Mouse (Mus musculus): ENCODE results near the gene Eif4a1.
A peak's percentile ranks its signal among the peaks of the same experiment; 100 is the strongest.

Gene Eif4a1

GRCm38 (mm10) chr11:69699595-69699994, 27.4 kb upstream of the Eif4a1 start:
- DNase-seq (ENCODE audit: low read depth, low spot score) = no peak

DNA sequence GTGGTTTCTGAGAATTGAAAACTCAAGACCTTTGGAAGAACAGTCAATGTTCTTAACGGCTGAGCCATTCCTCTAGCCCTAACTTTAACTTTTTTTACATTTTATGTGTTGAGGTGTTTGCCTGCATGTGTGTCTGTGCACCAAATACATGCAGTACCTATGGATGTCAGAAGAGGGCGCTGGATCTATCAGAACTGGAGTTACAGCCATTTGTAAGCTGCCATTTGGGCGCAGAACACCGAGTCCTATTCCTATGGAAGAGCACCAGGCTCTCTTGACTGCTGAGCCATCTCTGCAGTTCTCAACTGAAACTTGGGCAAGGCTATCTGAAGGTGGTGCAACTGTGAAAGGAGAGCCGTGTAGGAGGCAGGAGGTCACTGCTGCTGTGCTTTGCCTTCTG, 26.4 kb upstream of the Eif4a1 start:
- no peak for DNase-seq (ENCODE audit: low read depth, low spot score)

DNA sequence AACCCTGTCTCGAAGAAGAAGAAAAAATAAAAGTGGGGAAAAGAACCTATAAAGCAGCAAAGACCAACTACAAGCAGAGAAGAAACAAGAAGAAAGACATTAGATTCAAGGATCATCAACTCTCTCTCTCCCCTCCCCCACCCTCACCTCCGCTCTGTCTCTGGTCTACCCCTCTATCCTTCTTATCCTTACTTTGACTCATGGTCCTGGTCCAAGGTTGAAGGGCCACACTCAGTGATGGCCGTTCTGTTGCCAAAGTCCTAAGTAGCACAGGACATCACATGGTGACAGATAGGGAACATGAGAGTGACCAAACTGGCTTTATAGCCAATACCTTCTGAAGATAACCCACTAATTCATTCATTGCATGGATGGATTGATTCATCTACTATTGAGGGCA, 25.2 kb upstream of the Eif4a1 start:
- DNase-seq (ENCODE audit: low read depth, low spot score) = no peak

GRCm38 (mm10) chr11:69695361-69696181, 23.3 kb upstream of the Eif4a1 start, which contains the start of the genes Tnfsf12 and Tnfsfm13:
Tnfsf12 (minus strand) TSS chr11:69695849.
Tnfsfm13 (minus strand) TSS chr11:69696098.
- no peak for DNase-seq (ENCODE audit: low read depth, low spot score)

DNA sequence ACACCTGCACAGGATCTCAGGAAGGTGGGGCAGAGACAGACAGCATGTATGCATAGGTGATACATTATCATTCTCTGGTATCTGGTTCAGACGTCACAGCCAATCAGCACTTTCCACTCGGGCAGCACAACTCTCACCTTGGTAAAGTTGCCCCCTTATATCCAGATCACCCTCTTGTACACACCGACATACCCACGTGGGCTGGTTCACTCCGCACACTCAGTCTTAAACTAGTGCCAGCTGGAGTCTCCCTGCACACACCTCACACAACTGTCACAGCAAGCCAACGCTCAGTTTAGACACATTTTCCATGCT, 22.8 kb upstream of the Eif4a1 start:
- DNase-seq (ENCODE audit: low read depth, low spot score) = no peak

DNA sequence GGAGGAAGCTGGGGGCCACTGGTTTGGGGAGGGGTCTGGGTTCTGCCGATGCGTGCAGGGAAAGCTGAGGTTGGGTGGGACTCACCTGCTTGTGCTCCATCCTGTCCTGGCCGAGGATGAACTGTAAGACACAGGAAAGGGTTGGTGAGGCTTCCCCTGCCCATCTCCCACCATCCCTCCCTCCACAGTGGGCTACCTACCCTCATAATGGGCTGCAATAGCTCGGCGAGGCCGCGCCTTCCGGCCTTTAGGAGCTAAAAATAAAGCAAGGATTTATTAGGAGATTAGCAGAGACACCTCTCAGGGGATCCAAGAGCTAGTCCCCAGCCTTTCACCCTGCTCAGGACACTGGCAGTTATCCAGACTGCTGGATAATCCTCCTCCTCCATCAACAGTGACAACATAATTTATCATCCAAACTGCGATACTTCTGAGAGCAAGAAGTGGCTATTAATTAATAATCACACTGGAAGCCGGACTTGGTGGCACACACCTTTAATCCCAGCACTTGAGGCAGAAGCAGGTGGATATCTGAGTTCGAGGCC, 21.3 kb upstream of the Eif4a1 start:
- DNase-seq (ENCODE audit: low read depth, low spot score) = peak; percentile 86

DNA sequence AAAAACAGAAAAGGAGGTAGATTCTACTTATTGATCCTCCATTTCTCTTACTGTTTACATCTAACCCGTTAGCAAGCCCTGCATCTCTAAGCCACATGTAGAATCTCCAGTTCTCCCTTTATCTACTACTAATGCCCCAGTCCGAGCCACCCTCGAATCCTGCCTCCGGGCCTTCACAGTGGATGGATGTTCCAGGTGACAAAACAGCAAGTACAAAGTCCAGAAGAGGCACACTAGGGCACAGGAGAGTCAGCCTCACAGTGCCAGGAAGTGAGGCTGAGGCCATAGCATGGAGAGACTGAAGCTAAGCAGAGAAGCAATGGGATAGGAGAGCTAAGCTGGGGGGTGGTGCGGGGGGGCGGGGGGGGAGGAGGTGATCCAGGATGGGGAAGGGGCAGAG, 20.6 kb upstream of the Eif4a1 start:
- DNase-seq (ENCODE audit: low read depth, low spot score) = no peak

DNA sequence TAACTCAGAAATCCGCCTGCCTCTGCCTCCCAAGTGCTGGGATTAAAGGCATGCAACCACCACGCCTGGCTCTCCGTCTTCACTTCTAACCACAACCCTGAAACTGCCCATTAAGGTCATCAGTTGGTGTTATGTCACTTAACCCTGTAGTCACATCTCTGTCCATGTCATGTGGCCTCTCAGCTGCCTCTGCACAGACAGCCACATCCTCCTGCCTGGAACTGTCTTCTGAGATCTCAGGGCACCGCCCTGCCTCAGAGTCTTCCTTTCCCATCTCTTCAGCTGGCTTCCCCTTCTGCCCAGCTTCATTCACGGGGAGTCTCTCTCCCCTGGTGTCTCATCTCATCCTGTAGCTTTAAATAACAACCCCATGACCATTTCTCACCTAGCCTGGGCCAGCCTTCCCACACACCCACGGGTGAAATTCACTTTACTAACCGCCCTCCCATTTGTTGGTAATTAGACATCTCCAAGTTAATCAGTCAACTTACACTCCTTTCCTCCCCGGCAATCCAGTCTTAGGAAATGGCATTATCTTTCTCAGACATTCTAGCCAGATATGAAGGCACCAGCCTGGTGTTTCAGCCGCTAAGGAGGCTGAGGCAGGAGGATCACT, 20.1 kb upstream of the Eif4a1 start:
- no peak for DNase-seq (ENCODE audit: low read depth, low spot score)

- no peak for DNase-seq (ENCODE audit: low read depth, low spot score)
These were observed 17.7 kb upstream of the Eif4a1 start for GRCm38 (mm10) chr11:69689891-69690290.

GRCm38 (mm10) chr11:69687061-69687460, 14.8 kb upstream of the Eif4a1 start:
- DNase-seq (ENCODE audit: low read depth, low spot score) = no peak

DNA sequence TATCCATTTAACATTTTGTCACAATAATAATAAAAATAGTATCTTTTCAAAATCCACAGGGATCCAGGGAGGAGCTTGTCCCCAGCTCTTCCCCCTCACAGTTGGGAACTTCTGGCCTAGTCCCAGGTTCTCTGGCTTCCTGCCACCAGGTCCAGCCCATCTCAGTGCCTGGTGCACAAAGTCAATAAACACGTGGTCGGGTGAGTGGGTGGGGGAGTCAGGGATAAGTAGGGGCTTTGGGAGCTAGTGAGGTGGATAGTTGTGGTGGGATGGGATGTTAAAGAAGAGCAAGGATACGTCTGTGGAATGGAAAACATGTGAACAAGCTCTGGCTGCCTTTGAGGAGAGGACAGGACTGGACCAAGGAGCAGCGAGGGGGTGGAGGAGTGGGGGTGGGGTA, 14.2 kb upstream of the Eif4a1 start:
- no peak for DNase-seq (ENCODE audit: low read depth, low spot score)

- DNase-seq (ENCODE audit: low read depth, low spot score) = no peak
These were observed 13.4 kb upstream of the Eif4a1 start, which contains the start of gene Tnfsf13 for GRCm38 (mm10) chr11:69685526-69686148. Tnfsf13 (minus strand) TSS chr11:69685784.

- DNase-seq (ENCODE audit: low read depth, low spot score) = no peak
These were observed 12.7 kb upstream of the Eif4a1 start for GRCm38 (mm10) chr11:69684936-69685335.

DNA sequence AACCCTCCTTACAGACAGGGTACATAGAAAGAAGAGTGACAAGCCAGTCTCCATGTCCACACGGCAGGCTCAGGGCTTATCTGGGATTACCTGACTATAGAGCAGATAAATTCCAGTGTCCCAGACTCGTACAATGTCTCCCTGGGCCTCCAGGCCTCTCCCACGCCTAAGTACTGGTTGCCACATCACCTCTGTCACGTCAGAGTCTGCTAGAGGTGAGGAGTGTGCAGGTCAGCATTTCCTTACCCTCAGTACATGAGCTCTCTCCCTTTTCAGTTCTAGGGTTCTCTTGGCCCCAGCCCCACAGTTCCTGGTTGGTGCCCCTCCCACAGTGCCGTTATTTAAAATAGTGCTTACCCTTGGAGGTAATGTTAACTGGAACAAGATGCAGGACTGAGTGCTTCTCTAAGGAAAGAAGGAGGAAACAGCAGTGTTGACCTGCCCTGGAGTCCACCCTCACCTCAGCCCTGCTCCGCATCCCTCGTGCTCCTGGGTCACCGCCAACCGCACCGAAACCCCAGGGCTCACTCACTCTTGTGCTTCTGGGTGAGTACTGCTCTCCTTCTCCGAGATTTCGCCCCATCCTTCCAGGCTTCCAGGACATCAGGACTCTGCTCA, 12.0 kb upstream of the Eif4a1 start:
- no peak for DNase-seq (ENCODE audit: low read depth, low spot score)

DNA sequence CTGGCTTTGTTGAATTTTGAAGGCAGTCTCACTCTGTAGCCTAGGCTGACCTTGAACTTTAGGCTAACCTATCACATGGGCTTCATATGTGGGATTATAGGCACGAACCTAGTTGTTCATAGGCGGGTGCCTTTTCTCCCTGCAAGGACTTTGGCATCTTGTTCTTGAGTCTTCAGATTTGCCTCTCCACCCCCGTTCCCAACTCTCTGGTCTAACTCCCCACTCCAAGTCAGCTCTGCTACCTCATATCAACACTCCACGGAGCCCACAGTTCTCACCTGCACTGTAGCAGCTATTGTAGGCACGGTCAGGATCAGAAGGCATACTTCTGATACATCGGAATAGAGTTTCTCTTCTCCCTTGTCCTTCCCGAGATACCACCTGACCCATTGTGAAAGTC, 11.4 kb upstream of the Eif4a1 start:
- DNase-seq (ENCODE audit: low read depth, low spot score) = no peak

DNA sequence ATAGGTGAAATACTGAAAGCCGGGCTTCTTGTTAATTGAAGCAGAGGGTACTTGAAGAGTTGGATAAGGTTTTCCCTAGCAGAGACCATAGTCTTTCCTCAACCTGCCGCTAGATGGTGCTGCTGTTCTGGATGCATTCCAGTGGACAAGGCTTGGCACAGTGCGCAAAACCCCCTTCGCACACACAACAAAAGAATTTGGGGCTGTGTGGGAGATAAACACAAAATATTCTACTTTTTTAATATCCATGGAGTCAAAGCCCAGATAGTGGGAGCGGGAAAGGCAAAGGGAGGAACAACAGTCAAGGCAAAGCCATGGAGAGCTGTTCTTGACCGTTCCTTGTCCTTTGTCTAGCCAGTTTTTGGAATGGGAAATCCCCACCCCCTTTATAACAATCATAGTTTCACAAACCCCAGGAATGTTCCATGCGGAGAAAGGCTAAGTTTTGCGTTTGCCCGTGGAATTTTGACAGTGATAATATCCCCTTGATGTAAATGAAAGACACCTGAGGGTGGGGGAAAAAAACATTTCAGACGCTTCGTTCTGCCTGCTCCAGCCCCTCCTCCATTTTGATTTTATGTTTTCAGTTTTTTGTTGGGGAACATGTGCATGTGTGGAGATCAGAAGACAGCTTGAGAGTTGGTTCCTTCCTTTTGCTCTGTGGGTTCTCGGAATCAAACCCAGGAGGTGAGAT, 10.8 kb upstream of the Eif4a1 start:
- peak; percentile 85 for DNase-seq (ENCODE audit: low read depth, low spot score)

DNA sequence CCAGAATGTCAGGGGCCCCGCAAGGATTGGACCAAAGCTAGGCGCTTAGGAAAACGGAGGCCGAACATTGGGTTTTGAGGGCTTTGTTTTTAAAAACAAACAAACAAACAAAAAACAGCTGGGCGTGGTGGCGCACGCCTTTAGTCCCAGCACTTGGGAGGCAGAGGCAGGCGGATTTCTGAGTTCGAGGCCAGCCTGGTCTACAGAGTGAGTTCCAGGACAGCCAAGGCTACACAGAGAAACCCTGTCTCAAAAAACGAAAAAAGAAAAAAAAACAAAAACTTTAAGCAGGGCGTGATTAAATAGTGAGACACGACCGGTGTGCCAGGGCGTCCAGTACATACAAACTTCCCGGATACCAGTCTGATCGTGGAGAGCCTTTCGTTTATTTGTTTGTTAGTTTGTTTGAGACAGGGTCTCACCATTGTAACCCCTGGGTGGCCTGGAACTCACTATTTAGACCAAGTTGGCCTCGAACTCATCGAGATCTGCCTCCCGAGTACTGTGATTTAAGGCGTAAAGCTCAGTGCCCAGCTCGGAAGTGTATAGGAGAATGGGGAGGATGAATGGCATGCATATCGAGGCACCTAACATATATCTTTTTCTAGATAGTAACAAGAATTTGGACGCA, 10.1 kb upstream of the Eif4a1 start:
- DNase-seq (ENCODE audit: low read depth, low spot score) = no peak

- DNase-seq (ENCODE audit: low read depth, low spot score) = peak; percentile 93
These were observed 9.3 kb upstream of the Eif4a1 start, which contains the start of gene Senp3 for GRCm38 (mm10) chr11:69681314-69682208. Senp3 (minus strand) TSS chr11:69682084.

DNA sequence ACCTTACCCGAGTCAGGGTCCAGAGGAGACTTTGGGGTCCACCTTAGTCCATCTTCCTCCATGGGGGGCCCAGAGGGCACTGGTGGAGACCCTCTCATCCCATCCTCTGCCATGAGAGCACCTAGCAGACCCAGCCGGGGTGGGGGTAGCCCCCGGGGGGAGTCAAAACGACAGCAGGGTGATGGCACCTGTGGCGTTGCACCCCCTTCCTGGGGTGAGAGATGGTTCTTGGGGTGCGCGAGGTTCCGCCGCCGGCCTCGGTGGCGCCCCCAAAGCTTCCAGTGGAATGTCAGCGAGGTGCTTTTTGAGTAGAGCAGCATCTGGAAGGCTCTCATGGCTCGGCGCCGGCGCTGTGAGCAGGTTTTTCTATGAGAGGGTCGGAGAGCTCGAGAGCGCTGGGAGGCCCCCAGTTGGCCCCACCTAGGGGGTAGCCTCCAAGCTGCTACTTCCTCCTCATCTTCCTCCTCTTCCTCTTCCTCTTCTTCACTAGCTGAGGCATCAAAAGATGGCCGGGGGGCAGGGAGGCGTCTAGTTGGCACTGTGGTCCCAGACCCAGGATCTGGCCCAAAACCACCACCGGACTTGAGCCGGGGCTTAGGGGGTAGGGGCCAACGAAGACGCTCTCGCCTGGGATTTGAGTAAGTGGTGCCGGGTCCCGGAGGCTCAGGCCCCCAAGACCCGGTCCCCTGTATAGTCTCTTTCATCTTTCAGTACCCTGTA, 8.1 kb upstream of the Eif4a1 start:
- no peak for DNase-seq (ENCODE audit: low read depth, low spot score)

All from retina, postnatal 7 days (tissue).